Mouse (Mus musculus) cerebellum, adult 11 months (tissue): Measurements from ENCODE around the gene Ovol2.
"Not testable (repeated sequence)": the region's sequence is repeated elsewhere in the genome, so short reads cannot be mapped to it uniquely, and the experiment has no call there.

Experiments
- DNase-seq: peaks from one replicate; pipeline ENCODE4 v3.0.0; 2022

Ovol2 gene

GRCm38 (mm10) chr2:144331401-144332302 is at the start of gene Ovol2:
Ovol2 (minus strand) TSS chr2:144332146.
- DNase-seq = no peak

DNA sequence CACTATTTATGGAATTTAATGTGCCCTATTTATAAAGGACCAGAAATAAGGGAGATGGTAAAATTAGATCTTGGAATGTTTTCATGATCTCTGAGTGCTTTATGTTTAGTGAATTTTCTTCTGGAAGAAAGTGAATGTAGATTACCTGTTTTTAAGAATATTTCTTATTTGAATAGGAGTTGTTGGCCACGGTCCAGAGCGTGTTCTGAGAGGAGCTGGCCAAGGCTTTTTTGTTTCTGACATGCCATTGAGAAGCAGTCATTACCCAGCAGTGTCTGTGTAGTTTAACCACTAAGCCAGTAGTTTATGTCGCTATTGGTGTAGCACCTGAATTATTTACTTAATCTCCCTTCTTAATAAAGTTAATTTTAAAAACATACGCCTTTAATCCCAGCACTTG is 49.8 kb upstream of the Ovol2 start:
- DNase-seq = peak; percentile 19

- peak; percentile 39 for DNase-seq
These were observed 49.3 kb upstream of the Ovol2 start for GRCm38 (mm10) chr2:144381293-144381692.

DNA sequence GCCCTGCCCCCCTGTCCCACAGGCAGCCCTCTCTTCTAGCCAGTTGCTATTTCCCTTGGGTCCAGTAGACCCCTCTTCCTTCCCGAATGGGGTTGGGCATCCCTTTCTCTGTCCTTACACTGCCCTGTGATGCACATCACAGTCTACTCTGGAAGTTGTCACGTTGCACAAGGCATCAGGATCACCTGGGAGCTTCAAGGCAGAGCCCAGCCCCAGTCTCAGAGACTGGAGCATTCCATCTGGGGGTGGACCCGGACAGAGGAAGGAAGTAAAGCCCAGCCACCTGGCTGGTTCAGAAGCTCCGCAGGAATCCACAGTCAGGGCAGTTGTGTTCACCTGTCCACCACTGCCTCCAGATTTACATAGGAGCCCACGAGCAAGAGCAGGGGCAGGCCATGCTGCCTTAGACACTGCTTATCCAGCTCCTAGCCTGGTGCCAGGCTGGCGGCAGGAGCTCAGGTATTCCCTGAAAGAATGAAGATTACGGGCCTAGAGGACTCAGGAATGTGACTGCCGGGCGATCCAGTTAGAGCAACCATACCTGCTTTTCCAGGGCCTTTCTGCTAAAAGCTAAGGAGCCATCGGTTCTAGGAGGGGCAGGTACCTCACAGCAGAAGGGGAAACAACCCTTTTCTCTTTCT is 43.2 kb upstream of the Ovol2 start:
- DNase-seq = no peak

DNA sequence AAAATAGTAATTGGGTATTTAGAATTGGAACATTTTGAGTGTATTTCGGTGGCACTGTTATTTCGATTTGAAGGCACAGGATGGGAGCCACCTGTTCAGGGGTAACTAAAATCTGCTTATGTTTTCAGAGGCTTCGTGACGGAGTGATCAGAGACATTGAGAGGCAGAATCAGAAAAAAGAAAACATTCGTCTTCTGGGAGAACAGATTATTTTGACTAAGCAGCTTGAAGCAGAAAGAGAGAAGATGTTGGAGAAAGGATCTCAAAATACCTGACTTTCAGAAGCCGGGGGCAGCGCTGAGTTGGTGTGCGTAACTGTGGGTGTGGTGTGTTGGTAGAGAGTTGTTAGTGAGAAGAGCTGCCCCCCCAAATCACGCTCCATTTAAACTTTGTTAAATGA is 41.1 kb upstream of the Ovol2 start:
- DNase-seq = no peak

GRCm38 (mm10) chr2:144371566-144371965 is 39.6 kb upstream of the Ovol2 start:
- no peak for DNase-seq

- no peak for DNase-seq
These were observed 37.6 kb upstream of the Ovol2 start for GRCm38 (mm10) chr2:144369511-144369910.

DNA sequence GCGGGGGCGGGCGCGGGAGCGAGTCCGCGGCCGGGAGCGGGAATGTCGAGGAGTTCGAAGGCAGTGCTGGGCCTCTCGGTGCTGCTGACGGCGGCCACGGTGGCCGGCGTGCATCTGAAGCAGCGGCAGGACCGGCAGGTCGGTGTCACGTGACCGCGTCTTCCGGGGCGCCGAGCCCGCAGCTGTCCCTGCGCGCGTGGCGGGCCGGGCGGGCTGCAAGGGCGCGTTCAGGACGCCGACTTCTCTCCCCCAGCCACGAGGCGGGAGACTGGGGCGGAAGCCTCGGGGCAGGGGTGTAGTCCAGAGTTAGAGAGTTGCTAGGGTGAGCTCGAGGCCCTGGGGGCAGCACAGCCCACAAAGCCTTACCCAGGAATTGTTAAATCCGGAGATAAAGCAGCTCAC is 37.1 kb upstream of the Ovol2 start:
- DNase-seq = no peak

DNA sequence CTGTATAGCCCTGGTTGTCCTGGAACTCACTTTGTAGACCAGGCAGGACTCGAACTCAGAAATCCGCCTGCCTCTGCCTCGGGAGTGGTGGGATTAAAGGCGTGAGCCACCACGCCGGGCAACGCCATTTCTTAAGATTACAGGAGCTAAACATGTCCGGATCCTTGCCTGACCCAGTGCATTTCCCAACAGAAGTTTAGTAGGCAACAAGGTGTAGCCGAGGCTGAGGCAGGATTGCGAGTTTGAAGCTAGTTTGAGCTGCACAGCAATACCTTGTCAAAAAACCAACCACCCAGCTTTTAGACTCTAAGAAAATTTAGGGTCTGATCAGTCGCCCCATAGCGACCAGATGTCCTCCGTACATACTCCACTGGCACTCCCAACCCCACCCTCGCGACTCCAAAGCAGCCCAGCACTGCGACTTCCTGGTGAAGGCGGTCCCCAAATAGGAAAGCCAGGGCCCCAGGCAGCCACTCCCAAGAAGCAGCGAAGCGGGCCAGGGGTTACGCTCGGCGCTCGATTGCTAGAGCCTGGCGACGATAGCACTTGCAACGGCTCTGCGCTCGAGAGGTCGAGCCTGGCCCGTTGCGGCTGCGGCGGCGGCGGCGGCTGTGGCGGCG is 36.6 kb upstream of the Ovol2 start, which contains the start of the genes Kat14 and Pet117:
Gene Kat14 (plus strand): TSS at position 584 of the 620 bp plus-strand sequence.
Gene Pet117 (plus strand): TSS at position 597 of the 620 bp plus-strand sequence.
- DNase-seq = peak; percentile 89

GRCm38 (mm10) chr2:144352843-144353242 is 20.9 kb upstream of the Ovol2 start:
- no peak for DNase-seq

- DNase-seq = no peak
These were observed 16.6 kb upstream of the Ovol2 start for GRCm38 (mm10) chr2:144348525-144348924.

GRCm38 (mm10) chr2:144343158-144343557 is 11.2 kb upstream of the Ovol2 start:
- DNase-seq = no peak

DNA sequence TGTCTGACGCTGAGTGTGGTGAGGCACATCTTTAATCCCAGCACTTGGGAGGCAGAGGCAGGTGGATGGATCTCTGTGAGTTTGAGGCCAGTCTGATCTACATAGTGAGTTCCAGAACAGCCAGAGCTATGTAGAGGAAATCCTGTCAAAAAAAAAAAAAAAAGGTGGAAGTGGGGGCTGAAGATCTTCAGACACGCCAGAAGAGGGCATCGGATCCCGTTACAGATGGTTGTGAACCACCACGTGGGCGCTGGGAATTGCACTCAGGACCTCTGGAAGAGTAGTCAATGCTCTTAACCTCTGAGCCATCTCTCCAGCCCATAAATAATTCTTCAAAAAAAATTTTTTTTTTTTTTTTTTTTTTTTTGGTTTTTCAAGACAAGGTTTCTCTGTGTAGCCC is 6.2 kb upstream of the Ovol2 start:
- DNase-seq = not testable (repeated sequence)

- no peak for DNase-seq
These were observed 5.8 kb upstream of the Ovol2 start for GRCm38 (mm10) chr2:144337701-144338100.

DNA sequence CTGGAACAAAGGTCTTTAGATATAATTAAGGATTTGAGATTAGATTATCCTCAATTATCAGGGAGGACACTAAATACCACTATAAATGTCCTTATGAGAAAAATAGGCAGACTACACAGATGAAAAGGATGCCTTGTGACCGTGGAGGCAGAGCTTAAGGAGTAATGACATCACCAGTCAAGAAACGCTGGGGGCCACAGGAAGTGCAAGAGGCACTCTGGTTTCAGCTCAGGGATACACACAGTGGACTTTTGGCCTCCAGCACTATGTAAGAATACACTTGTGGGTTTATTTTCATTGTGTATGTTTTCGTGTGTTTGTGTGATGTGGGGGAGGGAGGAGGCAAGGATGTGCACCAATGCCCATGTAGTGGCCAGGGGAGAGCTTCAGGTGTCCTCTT is 5.3 kb upstream of the Ovol2 start:
- no peak for DNase-seq

- DNase-seq = no peak
These were observed 1.3 kb upstream of the Ovol2 start for GRCm38 (mm10) chr2:144333138-144333842.

- no peak for DNase-seq
These were observed 540 bp upstream of the Ovol2 start for GRCm38 (mm10) chr2:144332486-144332885.

GRCm38 (mm10) chr2:144330960-144331371 is 980 bp downstream of the Ovol2 start:
- DNase-seq = no peak

DNA sequence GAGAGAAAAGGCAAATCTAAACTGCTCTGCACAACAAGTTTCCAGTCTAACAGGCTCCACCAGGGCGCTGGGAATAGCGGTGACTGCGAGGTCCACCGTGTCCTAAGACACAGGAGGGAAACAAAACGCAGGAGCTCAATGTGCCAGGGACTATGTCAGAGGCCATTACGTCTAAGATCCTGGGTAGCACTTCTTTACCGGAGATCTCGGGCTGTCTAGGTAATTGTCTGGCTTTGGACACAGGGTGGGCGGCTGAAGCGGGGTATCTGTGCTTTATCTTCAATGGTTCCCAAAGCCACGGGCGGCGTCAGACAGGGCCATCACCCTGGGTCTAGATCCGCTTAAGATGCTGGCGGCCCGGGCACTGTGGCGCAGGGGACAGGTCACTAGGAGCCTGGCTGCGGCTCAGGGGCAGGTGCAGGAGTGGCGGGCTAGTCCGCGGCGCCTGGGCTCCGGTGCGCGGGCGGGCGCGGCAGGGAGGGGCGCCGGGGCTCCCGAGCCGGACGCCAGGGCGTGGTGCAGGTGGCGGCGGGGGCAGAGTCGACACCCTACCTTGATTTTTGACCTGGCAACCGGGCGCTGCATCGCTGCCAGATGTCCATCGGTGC is 1.5 kb downstream of the Ovol2 start:
- DNase-seq = no peak

DNA sequence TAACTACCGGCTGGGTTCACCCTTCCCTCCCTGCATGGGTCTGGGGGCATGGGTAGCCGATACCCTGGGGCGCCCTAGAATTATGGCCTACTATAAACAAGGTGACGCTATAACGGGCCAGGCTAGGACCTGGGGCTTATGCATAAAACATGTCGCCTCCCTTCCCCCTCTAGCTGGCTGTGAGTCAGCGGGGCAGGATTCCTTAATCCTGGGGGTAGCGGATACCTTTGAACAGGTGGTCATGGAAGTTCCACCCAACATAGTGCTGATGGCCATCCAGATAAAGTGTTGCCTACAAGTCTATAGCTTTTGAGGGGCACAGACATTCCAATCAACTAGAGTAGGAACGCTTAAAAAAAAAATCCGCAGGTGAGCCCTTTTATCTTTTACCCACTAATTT is 2.0 kb downstream of the Ovol2 start:
- no peak for DNase-seq

DNA sequence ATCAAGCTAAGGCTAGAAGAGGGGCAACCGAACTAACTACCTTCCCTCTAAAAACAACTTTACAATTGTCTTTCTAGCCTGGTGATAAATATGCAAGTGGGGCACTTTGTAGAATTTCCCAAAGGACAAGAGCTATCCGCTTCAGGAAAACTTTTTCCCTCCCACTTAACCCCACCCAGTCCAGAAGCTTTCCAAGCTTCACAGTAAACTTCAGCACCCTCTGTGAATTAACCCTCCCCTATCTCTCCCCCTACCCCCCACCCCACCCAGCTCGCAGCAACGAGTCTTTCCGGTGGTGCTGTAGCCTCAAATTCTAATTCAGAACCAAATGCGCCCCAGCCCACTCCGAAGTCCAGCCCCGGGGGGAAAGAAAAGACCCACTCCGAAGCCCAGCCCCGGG is 2.5 kb downstream of the Ovol2 start:
- DNase-seq = no peak

- no peak for DNase-seq
These were observed 7.7 kb downstream of the Ovol2 start for GRCm38 (mm10) chr2:144324218-144324617.

DNA sequence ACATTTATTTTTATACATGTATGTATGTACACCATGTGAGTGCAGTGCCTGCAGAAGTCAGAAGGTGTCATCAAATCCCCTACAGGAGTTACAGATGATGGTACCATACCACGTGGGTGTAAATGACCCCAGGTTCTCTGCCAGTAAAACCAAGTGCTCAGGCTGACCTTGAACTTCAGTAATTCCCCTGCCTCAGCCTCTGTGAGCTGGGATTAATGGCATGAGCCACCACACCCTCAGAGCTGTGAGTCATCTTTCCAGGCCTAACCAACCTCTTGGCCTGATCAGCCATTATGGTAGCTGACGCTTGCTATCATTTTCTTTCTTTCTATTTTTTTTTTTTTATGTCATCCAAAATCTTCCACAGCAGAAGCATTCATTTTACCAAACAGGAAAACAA is 20.6 kb downstream of the Ovol2 start:
- DNase-seq = no peak
